Mouse (Mus musculus) E14TG2a.4 (cell line): ENCODE measurements at regions not wholly inside any gene's neighbourhood (a gene's known extent, or its start where the extent isn't known, plus 50 kb on each side); places are given as distances from the start of the nearest gene placed in this dataset.

Experiments used
- CTCF ChIP-seq: conservative IDR thresholded peaks from 2 replicates; pipeline ENCODE4 v1.5.1; 2014; ENCODE audit warnings: low read length
- NANOG ChIP-seq: IDR thresholded peaks from 2 replicates; pipeline ENCODE4 v1.6.1; 2014; ENCODE audit warnings: borderline replicate concordance, low read length, mixed read lengths
- POU5F1 ChIP-seq: IDR thresholded peaks from 2 replicates; pipeline ENCODE4 v1.6.1; 2014; ENCODE audit warnings: low read length, borderline replicate concordance

DNA sequence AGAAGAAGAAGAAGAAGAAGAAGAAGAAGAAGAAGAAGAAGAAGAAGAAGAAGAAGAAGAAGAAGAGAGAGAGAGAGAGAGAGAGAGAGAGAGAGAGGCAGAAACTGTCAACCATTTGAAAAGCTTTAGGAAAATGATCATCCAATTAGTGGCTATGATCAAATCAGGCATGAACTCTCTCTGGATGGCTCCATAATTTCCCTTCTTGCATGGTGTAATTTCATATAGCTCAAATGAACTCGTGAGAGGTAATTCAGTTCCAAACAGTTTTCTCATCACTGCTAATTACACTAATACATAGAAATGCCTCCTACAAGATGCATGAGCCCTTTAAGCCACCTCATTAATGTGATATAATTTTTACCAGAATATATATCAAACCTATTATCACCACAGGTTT is 233.9 kb upstream of the Meis2 start:
- no peak for TF ChIP-seq CTCF
- TF ChIP-seq POU5F1: no peak
- TF ChIP-seq NANOG: no peak
